Mouse (Mus musculus): ENCODE measurements around the gene Thap7.
"Not testable (repeated sequence)": the region's sequence is repeated elsewhere in the genome, so short reads cannot be mapped to it uniquely, and the experiment has no call there.

The Thap7 gene

GRCm38 (mm10) chr16:17530640-17531288 lies at the start of gene Thap7:
Thap7 (minus strand) TSS chr16:17531136.
- peak; percentile 97 for DNase-seq

- DNase-seq: no peak
Observed at GRCm38 (mm10) chr16:17576825-17577215, 45.9 kb upstream of the Thap7 start.

- peak; percentile 85 for DNase-seq
Observed at GRCm38 (mm10) chr16:17575870-17576824, 45.2 kb upstream of the Thap7 start.

- DNase-seq: no peak
Observed at GRCm38 (mm10) chr16:17566186-17566585, 35.2 kb upstream of the Thap7 start.

GRCm38 (mm10) chr16:17564771-17565170 lies 33.8 kb upstream of the Thap7 start:
- DNase-seq: no peak

- DNase-seq: no peak
Observed at GRCm38 (mm10) chr16:17564221-17564620, 33.3 kb upstream of the Thap7 start.

- DNase-seq: no peak
Observed at GRCm38 (mm10) chr16:17563580-17563979, 32.6 kb upstream of the Thap7 start.

GRCm38 (mm10) chr16:17561751-17562208 lies 30.8 kb upstream of the Thap7 start, which contains the start of gene P2rx6:
P2rx6 (plus strand) TSS chr16:17561885.
- no peak for DNase-seq

- DNase-seq: no peak
Observed at GRCm38 (mm10) chr16:17561128-17561750, 30.3 kb upstream of the Thap7 start, which contains the start of gene Lrrc74b. Lrrc74b (minus strand) TSS chr16:17561247.

- DNase-seq: no peak
Observed at GRCm38 (mm10) chr16:17559396-17560027, 28.6 kb upstream of the Thap7 start.

GRCm38 (mm10) chr16:17558811-17559210 lies 27.9 kb upstream of the Thap7 start:
- DNase-seq: no peak

GRCm38 (mm10) chr16:17557947-17558480 lies 27.1 kb upstream of the Thap7 start:
- peak; percentile 70 for DNase-seq

GRCm38 (mm10) chr16:17556907-17557306 lies 26.0 kb upstream of the Thap7 start:
- no peak for DNase-seq

GRCm38 (mm10) chr16:17556180-17556579 lies 25.2 kb upstream of the Thap7 start:
- no peak for DNase-seq

GRCm38 (mm10) chr16:17554702-17555101 lies 23.8 kb upstream of the Thap7 start:
- DNase-seq: not testable (repeated sequence)

GRCm38 (mm10) chr16:17553910-17554685 lies 23.2 kb upstream of the Thap7 start:
- peak; percentile 64 for DNase-seq

GRCm38 (mm10) chr16:17552837-17553236 lies 21.9 kb upstream of the Thap7 start:
- DNase-seq: no peak

GRCm38 (mm10) chr16:17542632-17543031 lies 11.7 kb upstream of the Thap7 start:
- no peak for DNase-seq

- DNase-seq: no peak
Observed at GRCm38 (mm10) chr16:17536584-17536983, 5.6 kb upstream of the Thap7 start.

- DNase-seq: no peak
Observed at GRCm38 (mm10) chr16:17532676-17533329, 1.9 kb upstream of the Thap7 start.

GRCm38 (mm10) chr16:17532271-17532670 lies 1.3 kb upstream of the Thap7 start:
- DNase-seq: no peak

Data from right cerebral cortex, adult 18-20 months (tissue).